Mouse (Mus musculus): Measurements from ENCODE around the gene Cacna1c. TPM values are rescaled to one million over a fixed set of nuclear protein-coding genes. Genes with fewer than 3 reads are reported as not detected.

Cacna1c gene
- total RNA-seq, 2 experiments from 2014 or later = 86.4 to 90.0 TPM

DNA sequence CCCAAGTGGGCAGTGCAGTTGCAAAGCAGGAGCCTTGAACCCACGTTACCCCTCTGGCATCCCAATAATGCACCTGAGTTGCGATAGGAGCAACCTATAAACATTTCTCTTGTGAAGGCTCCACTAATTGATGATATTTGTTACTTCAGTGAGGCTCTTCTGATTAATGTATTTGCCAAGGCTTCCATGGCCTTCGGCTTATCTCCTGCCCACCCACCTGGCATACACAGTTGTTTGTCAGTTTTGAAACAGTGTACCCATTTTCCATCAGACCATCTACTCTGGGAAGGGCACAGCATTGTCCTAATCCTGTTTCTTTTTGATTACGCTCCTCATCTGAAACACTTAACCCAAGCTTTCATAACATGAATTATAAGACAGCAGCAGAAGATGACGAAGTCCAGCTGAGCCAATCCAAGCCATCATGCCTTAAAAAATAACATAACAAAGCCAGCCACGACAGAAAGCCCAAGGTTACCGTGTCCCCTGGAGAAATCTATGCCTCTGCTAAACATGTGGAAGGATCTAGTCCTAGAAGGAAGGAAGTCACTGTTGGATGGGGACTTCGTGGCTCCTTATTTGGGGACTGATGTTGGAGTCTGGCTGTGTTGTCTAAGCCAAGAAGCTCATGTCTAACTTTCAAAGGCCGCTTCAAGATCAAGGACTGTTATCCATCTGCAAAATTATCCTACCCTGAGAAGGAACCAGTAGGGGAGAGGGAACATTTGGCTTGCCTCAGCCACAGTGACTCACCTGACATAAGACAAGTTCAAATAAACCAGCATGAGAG is 201.8 kb downstream of the Cacna1c start:
- no peak overlapping the region for H3K4me3 ChIP-seq
- H3K27ac ChIP-seq = peak overlapping the region; percentile 5; the same call in 1 of the 2 replicates
- no peak for TF ChIP-seq CTCF (conservative IDR thresholded peaks at IDR 0.05)
- no peak for DNase-seq (ENCODE audit: low spot score in 2 of 2)

DNA sequence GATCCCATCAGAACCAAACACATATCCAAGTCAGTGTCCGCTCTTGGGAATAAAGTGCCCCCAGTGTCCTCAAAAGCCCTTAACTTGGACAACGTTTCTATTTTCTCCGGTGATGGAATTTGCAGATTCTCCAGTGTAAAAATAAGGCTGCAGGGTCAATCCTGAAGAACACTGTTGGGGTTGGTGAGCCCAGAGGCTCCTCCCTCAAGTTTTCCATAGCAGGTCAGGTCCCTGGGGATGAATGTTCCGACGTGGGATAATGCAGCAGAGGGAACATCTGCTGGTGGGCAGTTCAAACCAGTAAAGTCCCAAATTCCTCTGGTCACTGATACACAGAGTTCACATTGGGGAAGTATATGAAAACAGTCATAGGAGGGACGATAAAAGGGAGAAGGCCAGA is 203.8 kb downstream of the Cacna1c start:
- no peak overlapping the region for H3K4me3 ChIP-seq
- no peak overlapping the region for H3K27ac ChIP-seq
- TF ChIP-seq CTCF (conservative IDR thresholded peaks at IDR 0.05) = no peak
- no peak for DNase-seq (ENCODE audit: low spot score in 2 of 2)

DNA sequence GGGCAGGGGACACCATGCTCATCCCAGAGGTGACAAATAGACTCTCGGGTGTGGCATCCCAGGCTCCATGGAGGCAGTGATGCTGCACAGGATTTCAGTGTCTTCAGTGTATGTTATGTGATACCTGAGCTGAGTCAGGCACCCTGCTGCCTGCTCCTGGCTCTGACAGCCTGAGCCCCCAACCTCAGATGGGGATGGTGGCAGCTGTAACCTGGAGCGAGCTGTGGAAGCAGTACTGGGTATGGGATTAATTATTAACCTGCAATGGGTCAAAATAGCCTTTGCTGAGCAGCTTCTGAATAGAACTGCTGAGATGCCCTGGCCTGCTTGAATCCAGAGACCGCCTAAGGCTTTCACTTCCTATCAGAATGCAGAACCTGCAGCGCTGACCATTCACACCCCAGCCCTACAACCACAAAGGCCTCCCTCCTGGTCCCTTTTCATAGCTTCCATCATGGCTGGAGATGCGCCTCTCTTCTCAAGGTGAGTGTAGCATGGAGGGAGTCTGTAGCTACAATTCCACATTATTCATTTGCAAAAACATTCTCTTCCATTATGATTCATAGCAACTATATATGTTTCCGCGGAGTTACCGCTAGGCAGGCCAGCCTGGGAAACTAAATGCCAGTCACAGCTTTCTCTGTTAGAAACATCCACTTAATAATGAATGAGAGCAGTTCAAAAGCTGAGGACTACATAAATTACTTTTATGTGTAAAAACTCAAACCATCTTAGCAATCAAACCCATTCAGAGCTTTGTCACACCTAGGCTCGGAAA is 206.0 kb downstream of the Cacna1c start:
- Histone ChIP-seq H3K27ac (peak overlapping the region; percentile 21; the same call in 1 of the 2 replicates), H3K4me3 (no peak overlapping the region)
- DNase-seq (ENCODE audit: low spot score in 2 of 2) = no peak
- no peak for TF ChIP-seq CTCF (conservative IDR thresholded peaks at IDR 0.05)

DNA sequence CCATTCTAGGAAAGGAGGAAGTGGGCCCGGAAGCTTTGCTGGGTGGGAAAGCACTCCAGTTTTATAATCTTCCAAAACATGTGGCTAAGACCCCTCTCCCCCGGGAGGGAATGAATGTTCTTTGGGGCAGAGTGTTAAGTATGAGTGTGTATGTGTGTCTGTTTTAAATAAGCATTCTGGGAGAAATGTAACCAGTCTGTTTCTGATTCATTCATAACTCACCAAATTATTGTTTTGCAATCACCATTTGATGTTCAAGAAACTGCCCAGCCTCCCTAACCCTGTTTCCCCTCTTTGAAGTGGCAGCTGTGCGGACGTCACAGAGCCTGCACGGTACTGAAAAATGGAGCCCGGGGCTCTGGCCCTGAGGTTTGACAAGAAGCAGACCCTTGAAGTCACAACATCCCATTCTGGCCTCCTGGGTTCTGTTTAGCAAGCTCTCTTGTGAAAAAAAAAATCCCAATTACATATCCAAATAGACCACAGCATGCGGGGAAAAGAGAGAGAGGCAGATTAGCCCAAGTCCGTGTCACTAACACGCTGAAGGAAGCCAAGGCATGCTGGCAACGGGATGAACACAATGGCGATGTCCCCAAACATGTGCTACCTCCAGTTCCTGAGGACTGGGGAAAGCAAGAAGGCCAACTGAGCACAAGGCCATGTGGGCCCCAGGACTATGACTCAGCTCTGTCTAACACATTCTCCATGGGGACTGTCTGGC is 211.9 kb downstream of the Cacna1c start:
- H3K4me3 ChIP-seq = no peak overlapping the region
- no peak for TF ChIP-seq CTCF (conservative IDR thresholded peaks at IDR 0.05)
- H3K27ac ChIP-seq = peak overlapping the region; percentile 71
- DNase-seq (ENCODE audit: low spot score in 2 of 2) = no peak

DNA sequence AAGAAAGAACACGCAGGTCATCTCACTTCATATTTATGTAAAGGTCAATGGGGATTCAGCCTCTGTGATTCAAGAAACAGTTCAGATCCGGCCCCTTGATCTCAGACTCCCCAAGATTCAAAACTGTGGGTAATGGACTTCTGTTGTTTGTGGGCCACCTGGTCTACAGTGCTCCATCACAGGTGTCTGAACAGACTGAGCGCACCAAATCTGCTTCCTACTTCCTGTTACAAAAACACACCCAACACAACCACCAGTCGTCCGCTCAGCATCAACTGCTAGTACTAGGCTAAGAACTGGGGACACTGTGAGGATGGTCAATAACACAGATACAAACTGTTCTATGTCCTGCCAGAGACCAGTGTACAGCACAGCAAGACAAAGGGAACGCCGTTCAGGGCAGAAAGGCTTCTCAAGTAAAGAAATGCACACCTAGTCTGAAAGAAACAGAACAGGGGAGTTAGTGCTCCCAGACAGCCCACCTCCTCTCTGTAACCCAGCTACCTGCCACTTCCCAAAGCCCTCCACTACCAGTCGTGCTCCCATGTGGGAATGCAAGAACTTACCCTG is 212.7 kb downstream of the Cacna1c start:
- no peak for TF ChIP-seq CTCF (conservative IDR thresholded peaks at IDR 0.05)
- Histone ChIP-seq H3K4me3 (no peak overlapping the region), H3K27ac (peak overlapping the region; percentile 71)
- no peak for DNase-seq (ENCODE audit: low spot score in 2 of 2)

DNA sequence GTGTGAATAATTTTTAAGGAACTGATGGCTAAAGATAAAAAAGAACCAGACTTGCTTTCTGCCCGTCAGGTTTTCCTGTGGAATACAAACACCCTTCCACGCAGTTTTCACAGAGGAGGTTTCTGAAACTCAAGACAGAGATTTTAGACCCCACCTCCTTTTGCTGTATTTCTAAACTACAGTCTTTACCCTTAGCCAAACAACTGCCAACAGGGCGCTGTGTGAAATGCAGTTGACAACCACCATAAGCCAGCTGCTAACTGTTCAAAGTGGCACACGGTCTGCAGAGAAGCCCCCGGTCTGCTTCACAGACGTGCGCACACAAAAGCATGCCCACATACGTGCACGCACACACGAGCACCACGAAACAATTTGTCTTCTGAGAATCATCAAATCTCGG is 216.0 kb downstream of the Cacna1c start:
- no peak for DNase-seq (ENCODE audit: low spot score in 2 of 2)
- Histone ChIP-seq H3K4me3 (no peak overlapping the region), H3K27ac (peak overlapping the region; percentile 81)
- TF ChIP-seq CTCF (conservative IDR thresholded peaks at IDR 0.05) = no peak

GRCm38 (mm10) chr6:118977443-118978271 is 218.6 kb downstream of the Cacna1c start:
- peak; percentile 60 to 85 for DNase-seq (ENCODE audit: low spot score in 2 of 2)
- H3K4me3 ChIP-seq = peak overlapping the region; percentile 44
- peak overlapping the region; percentile 99 for H3K27ac ChIP-seq

GRCm38 (mm10) chr6:118976617-118977016 is 219.6 kb downstream of the Cacna1c start:
- Histone ChIP-seq H3K27ac (peak overlapping the region; percentile 99), H3K4me3 (no peak overlapping the region)
- TF ChIP-seq CTCF (conservative IDR thresholded peaks at IDR 0.05) = no peak
- no peak for DNase-seq (ENCODE audit: low spot score in 2 of 2)

More at GRCm38 (mm10) chr6:118977443-118978271, 218.6 kb downstream of the Cacna1c start:
- TF ChIP-seq CTCF (conservative IDR thresholded peaks at IDR 0.05) = no peak

DNA sequence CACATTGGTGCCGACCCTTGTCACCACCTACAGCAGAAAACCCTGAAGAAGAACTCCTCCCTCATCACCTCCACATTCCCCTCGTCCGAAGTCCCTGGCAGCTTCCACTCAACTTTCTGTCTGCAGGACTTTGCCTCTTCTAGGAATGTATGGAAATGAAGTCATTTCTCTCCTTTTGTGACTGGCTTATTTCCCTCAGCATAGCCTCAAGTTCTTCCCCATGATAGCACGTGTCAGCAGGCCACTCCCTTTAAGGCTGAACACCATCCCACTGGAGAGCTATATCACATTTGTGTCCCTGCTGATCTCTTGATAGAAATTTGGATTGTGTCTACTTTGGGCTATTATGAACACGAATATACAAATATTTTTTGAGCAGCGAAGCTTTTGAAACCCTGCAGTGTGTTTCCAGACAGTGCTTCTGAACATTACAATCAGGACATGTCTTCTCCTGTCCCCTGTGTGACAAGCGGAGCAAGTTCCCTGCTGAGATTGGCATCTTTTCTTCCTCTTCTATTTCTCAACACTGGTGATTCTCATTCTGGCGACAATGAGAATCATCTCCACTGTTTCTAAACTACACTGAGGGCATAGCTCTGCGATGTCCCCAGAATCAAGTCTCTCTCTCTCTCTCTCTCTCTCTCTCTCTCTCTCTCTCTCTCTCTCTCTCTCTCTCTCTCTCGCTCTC is 224.2 kb downstream of the Cacna1c start:
- Histone ChIP-seq H3K4me3 (no peak overlapping the region), H3K27ac (peak overlapping the region; percentile 48; the same call in 1 of the 2 replicates)
- TF ChIP-seq CTCF (conservative IDR thresholded peaks at IDR 0.05) = no peak
- DNase-seq (ENCODE audit: low spot score in 2 of 2) = no peak

DNA sequence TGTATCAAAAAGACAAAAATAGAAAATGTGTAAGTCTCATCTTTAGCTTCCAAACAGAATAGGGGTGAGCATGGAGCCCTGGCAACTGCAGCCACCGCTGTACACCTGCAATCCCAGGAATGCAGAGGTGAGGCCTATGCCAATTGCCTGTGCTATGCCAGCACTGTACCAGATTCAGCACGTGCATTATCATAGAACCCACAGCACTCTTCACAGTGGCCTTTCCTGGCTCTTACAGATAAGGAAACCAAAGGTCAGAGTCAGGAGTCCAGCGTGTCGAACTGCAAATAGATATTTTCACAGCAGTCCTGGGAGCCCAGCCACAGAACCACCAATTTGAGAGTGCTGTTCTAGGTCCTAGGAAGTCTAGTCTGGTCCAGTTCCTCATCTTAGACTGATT is 227.4 kb downstream of the Cacna1c start:
- peak overlapping the region; percentile 19 for H3K27ac ChIP-seq
- no peak overlapping the region for H3K4me3 ChIP-seq
- TF ChIP-seq CTCF (conservative IDR thresholded peaks at IDR 0.05) = no peak
- no peak for DNase-seq (ENCODE audit: low spot score in 2 of 2)

DNA sequence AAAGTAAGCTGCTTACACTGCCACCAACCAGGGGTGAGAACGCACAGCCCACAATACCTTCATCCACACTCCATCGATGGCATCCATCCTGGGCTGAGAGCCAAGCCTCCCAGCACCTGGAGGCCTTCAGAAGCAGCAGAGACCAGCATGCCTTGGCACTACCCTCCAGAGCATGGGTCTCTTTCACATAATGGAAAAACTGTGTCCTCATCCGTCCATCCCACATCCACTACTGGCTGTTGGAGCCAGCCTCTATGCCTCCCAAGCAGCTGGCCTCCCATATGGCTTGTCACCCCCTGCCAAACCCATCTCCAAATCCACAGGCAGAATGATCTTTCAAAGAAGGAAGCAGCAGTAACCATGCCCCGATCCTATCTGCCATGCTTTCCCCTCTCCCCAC is 229.3 kb downstream of the Cacna1c start:
- Histone ChIP-seq H3K27ac (peak overlapping the region; percentile 76), H3K4me3 (no peak overlapping the region)
- no peak for TF ChIP-seq CTCF (conservative IDR thresholded peaks at IDR 0.05)
- peak; percentile 53 to 76 for DNase-seq (ENCODE audit: low spot score in 2 of 2)

Measured in layer of hippocampus, adult 2 months (tissue).